Mouse (Mus musculus) MEL (cell line): ENCODE measurements at regions not wholly inside any gene's neighbourhood (a gene's known extent, or its start where the extent isn't known, plus 50 kb on each side); places are given as distances from the start of the nearest gene placed in this dataset.
A peak's percentile ranks its signal among the peaks of the same experiment; 100 is the strongest.

Source experiments
- DNase-seq: peaks from one replicate; pipeline ENCODE4 v3.0.0; 2011; ENCODE audit warnings: low read depth, low spot score
- H3K27ac ChIP-seq: 2 replicates; pipeline ENCODE4 v1.5.1; 2012; ENCODE audit warnings: low read depth, mild to moderate bottlenecking, control low read depth, low read length, moderate library complexity; ENCODE audit not compliant: control insufficient read depth
- H3K27me3 ChIP-seq, 2 experiments: fragments of 150-350 bp in 1 of 2; sonication (generic) in 1 of 2; 2 replicates each; pipeline ENCODE4 v1.6.1; 2012; ENCODE audit warnings: low read length in 2 of 2, mild to moderate bottlenecking in 2 of 2, improper control_type of control experiment in 1 of 2, moderate library complexity in 1 of 2; ENCODE audit not compliant: insufficient read depth in 2 of 2, control insufficient read depth in 1 of 2
- H3K36me3 ChIP-seq, 2 experiments: 2 replicates each; pipeline ENCODE4 v1.6.1; 2012 to 2014; ENCODE audit warnings: low read length in 2 of 2, improper control_type of control experiment in 1 of 2, inconsistent platforms in 1 of 2, mild to moderate bottlenecking in 1 of 2; ENCODE audit not compliant: insufficient read depth in 2 of 2, control insufficient read depth in 1 of 2
- H3K4me1 ChIP-seq, 2 experiments: fragments of 150-350 bp in 1 of 2; sonication (generic) in 1 of 2; 2 replicates each; pipeline ENCODE4 v1.6.1; 2012; ENCODE audit warnings: low read length in 2 of 2, improper control_type of control experiment in 1 of 2, mild to moderate bottlenecking in 1 of 2; ENCODE audit not compliant: insufficient read depth in 2 of 2, control insufficient read depth in 1 of 2
- H3K4me3 ChIP-seq, 2 experiments: fragments of 150-350 bp in 1 of 2; sonication (generic) in 1 of 2; 2 replicates each; pipeline ENCODE4 v1.5.1; 2012; ENCODE audit warnings: low read depth in 2 of 2, low read length in 2 of 2, mild to moderate bottlenecking in 2 of 2, moderate library complexity in 2 of 2, control low read depth in 1 of 2, improper control_type of control experiment in 1 of 2; ENCODE audit not compliant: control insufficient read depth in 1 of 2, insufficient read depth in 1 of 2
- H3K79me2 ChIP-seq: 2 replicates; pipeline ENCODE4 v1.6.1; 2012; ENCODE audit warnings: mild to moderate bottlenecking, low read length, moderate library complexity; ENCODE audit not compliant: control insufficient read depth, poor library complexity, insufficient read depth
- H3K9ac ChIP-seq: 2 replicates; pipeline ENCODE4 v1.6.1; 2012; ENCODE audit warnings: low read depth, mild to moderate bottlenecking, control low read depth, low read length, moderate library complexity; ENCODE audit not compliant: control insufficient read depth, poor library complexity, severe bottlenecking
- H3K9me3 ChIP-seq: fragments of 150-350 bp; sonication (generic); replicated peaks from 2 replicates; pipeline ENCODE4 v1.6.1; 2012; ENCODE audit warnings: mild to moderate bottlenecking, low read length, improper control_type of control experiment, moderate library complexity; ENCODE audit not compliant: insufficient read depth
- CHD1 ChIP-seq: IDR thresholded peaks from 2 replicates; pipeline ENCODE4 v1.6.1; 2012; ENCODE audit warnings: low read depth, mild to moderate bottlenecking, inconsistent platforms, low read length, improper control_type of control experiment
- E2F4 ChIP-seq: IDR thresholded peaks from 2 replicates; pipeline ENCODE4 v1.6.1; 2011; ENCODE audit warnings: low read depth, low read length, improper control_type of control experiment, borderline replicate concordance
- ELF1 ChIP-seq: IDR thresholded peaks from 2 replicates; pipeline ENCODE4 v1.6.1; 2014; ENCODE audit warnings: low read depth, mild to moderate bottlenecking, inconsistent platforms, low read length, improper control_type of control experiment, moderate library complexity
- ETS1 ChIP-seq: IDR thresholded peaks from 2 replicates; pipeline ENCODE4 v1.6.1; 2012; ENCODE audit warnings: low read depth, mild to moderate bottlenecking, inconsistent platforms, low read length, improper control_type of control experiment, moderate library complexity
- GABPA ChIP-seq: IDR thresholded peaks from 2 replicates; pipeline ENCODE4 v1.6.1; 2012; ENCODE audit warnings: low read depth, mild to moderate bottlenecking, inconsistent platforms, low read length, improper control_type of control experiment, moderate library complexity
- MAZ ChIP-seq: IDR thresholded peaks from 2 replicates; pipeline ENCODE4 v1.6.1; 2012; ENCODE audit warnings: low read depth, mild to moderate bottlenecking, inconsistent platforms, low read length, improper control_type of control experiment
- MEF2A ChIP-seq: IDR thresholded peaks from 2 replicates; pipeline ENCODE4 v1.6.1; 2014; ENCODE audit warnings: low read depth, mild to moderate bottlenecking, inconsistent platforms, low read length, improper control_type of control experiment; ENCODE audit not compliant: poor library complexity, insufficient replicate concordance, severe bottlenecking; ENCODE audit errors: extremely low read depth
- MXI1 ChIP-seq: IDR thresholded peaks from 2 replicates; pipeline ENCODE4 v1.6.1; 2011; ENCODE audit warnings: mild to moderate bottlenecking, low read depth, low read length, improper control_type of control experiment
- MYB ChIP-seq: IDR thresholded peaks from 2 replicates; pipeline ENCODE4 v1.6.1; 2011; ENCODE audit warnings: mild to moderate bottlenecking, low read depth, low read length, improper control_type of control experiment
- NRF1 ChIP-seq: IDR thresholded peaks from 2 replicates; pipeline ENCODE4 v1.6.1; 2014; ENCODE audit warnings: low read depth, mild to moderate bottlenecking, inconsistent platforms, low read length, improper control_type of control experiment, moderate library complexity; ENCODE audit not compliant: poor library complexity, insufficient read depth, severe bottlenecking
- POLR2A ChIP-seq, 2 experiments: IDR thresholded peaks; 2 replicates each; pipeline ENCODE4 v1.6.1; 2011 to 2012; ENCODE audit warnings: low read length in 2 of 2, mild to moderate bottlenecking in 2 of 2, control low read depth in 1 of 2, improper control_type of control experiment in 1 of 2, low read depth in 1 of 2, moderate library complexity in 1 of 2; ENCODE audit not compliant: control insufficient read depth in 1 of 2, insufficient read depth in 1 of 2, poor library complexity in 1 of 2
- POLR2AphosphoS2 ChIP-seq: IDR thresholded peaks from 2 replicates; pipeline ENCODE4 v1.6.1; 2011; ENCODE audit warnings: low read length, improper control_type of control experiment
- SIN3A ChIP-seq: IDR thresholded peaks from 2 replicates; pipeline ENCODE4 v1.6.1; 2012; ENCODE audit warnings: low read length, improper control_type of control experiment, inconsistent platforms
- SMC3 ChIP-seq: IDR thresholded peaks from 2 replicates; pipeline ENCODE4 v1.6.1; 2011; ENCODE audit warnings: low read depth, low read length, improper control_type of control experiment
- TAL1 ChIP-seq: IDR thresholded peaks from 2 replicates; pipeline ENCODE4 v1.6.1; 2012; ENCODE audit warnings: mild to moderate bottlenecking, inconsistent platforms, low read length, moderate library complexity, mixed read lengths
- ZMIZ1 ChIP-seq: IDR thresholded peaks from 2 replicates; pipeline ENCODE4 v1.6.1; 2012; ENCODE audit warnings: low read depth, mild to moderate bottlenecking, inconsistent platforms, low read length, improper control_type of control experiment, moderate library complexity
- ZNF384 ChIP-seq: IDR thresholded peaks from 2 replicates; pipeline ENCODE4 v1.6.1; 2012; ENCODE audit warnings: low read depth, mild to moderate bottlenecking, inconsistent platforms, low read length, improper control_type of control experiment

DNA sequence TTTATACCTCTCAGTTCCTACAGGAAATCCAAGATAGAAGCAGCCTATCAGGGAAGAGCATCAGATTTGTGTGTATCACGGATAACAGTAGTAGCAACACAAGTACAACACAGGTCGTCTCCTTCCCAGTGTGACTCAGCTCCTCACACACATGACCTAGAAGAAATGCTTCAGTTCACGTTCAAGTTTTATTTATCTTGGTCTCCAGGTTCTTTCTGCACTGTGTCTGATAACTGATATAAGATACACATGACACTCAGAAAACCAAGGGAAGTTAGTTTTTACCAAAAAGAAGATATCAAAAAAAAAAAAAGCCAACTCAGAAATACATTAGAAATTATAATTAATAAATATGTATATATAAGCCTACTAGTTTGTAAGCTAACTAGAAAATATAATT lies 515.0 kb downstream of the Prdm13 start (continued):
- peak; percentile 34; the same call in 1 of the 2 replicates for TF ChIP-seq TAL1
- TF ChIP-seq, all 39 proteins: peak for 9

- DNase-seq, result no peak
- no peaks in the 10 kb centered on the region for H3K36me3 ChIP-seq
- H3K4me1 ChIP-seq, result no peaks in the 10 kb centered on the region
- no peak overlapping the region for H3K9ac ChIP-seq
- no peaks in the 10 kb centered on the region for H3K79me2 ChIP-seq
- H3K27me3 ChIP-seq, result no peaks in the 10 kb centered on the region
- TF ChIP-seq SMC3 (no peak), NRF1 (no peak), ZNF384 (no peak), POLR2AphosphoS2 (no peak), MYB (no peak), MEF2A (no peak)
- no peak overlapping the region for H3K4me3 ChIP-seq
- H3K9me3 ChIP-seq, result no peaks in the 10 kb centered on the region
- H3K27ac ChIP-seq, result no peak overlapping the region
Measured at GRCm38 (mm10) chr4:21162124-21162523, 523.6 kb downstream of the Prdm13 start.

DNA sequence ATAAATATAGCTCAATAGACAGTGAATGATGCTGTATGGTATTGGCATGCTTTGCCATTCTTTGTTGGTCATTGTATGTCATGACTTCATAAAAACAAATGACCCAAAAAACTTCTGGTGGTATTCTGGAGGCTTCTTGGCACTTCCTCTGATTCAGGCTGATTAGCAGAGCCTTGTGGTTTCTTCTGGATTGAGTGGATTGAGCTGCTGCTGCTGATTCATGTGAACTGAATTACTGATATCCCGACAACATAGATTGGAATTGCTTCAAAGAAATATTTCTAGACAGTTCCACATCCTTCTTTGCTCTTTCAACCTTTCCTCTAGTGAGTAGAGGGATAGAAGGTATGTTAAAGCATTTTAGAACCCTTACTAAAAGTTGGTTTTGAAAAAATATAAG lies 559.9 kb downstream of the Prdm13 start:
- no peak overlapping the region for H3K27ac ChIP-seq
- H3K36me3 ChIP-seq, result no peaks in the 10 kb centered on the region
- no peak overlapping the region for H3K9ac ChIP-seq
- no peak for TF ChIP-seq ETS1
- no peak for TF ChIP-seq CHD1
- TF ChIP-seq SIN3A, result no peak
- no peak for TF ChIP-seq ELF1
- no peak for TF ChIP-seq ZMIZ1
- TF ChIP-seq MXI1, result no peak
- no peak for TF ChIP-seq GABPA
- TF ChIP-seq MAZ, result no peak
- TF ChIP-seq NRF1, result no peak
- TF ChIP-seq E2F4, result no peak
- TF ChIP-seq POLR2A (IDR thresholded peaks at IDR 0.05; ENCODE audit: control insufficient read depth in 1 of 2, insufficient read depth in 1 of 2, low read depth in 1 of 2, low read length in 2 of 2, poor library complexity in 1 of 2), result no peak
- H3K4me1 ChIP-seq, result no peaks in the 10 kb centered on the region
- H3K79me2 ChIP-seq, result no peaks in the 10 kb centered on the region
- DNase-seq, result no peak
- no peaks in the 10 kb centered on the region for H3K27me3 ChIP-seq
- no peak overlapping the region for H3K4me3 ChIP-seq
- no peaks in the 10 kb centered on the region for H3K9me3 ChIP-seq
